Mouse (Mus musculus): ENCODE data around the gene Cadm1.

Gene Cadm1

GRCm38 (mm10) chr9:47548916-47549315, 18.9 kb downstream of the Cadm1 start:
- DNase-seq (ENCODE audit: low spot score in 2 of 2), result no peak

- DNase-seq (ENCODE audit: low spot score in 2 of 2), result no peak
Observed at GRCm38 (mm10) chr9:47552960-47553575, 23.1 kb downstream of the Cadm1 start.

- no peak for DNase-seq (ENCODE audit: low spot score in 2 of 2)
Observed at GRCm38 (mm10) chr9:47560726-47561125, 30.8 kb downstream of the Cadm1 start.

GRCm38 (mm10) chr9:47561596-47561995, 31.6 kb downstream of the Cadm1 start:
- DNase-seq (ENCODE audit: low spot score in 2 of 2), result no peak

GRCm38 (mm10) chr9:47565088-47565487, 35.1 kb downstream of the Cadm1 start:
- DNase-seq (ENCODE audit: low spot score in 2 of 2), result no peak

GRCm38 (mm10) chr9:47567873-47568272, 37.9 kb downstream of the Cadm1 start:
- DNase-seq (ENCODE audit: low spot score in 2 of 2), result no peak

GRCm38 (mm10) chr9:47570184-47570583, 40.2 kb downstream of the Cadm1 start:
- DNase-seq (ENCODE audit: low spot score in 2 of 2), result no peak

GRCm38 (mm10) chr9:47571461-47571860, 41.5 kb downstream of the Cadm1 start:
- DNase-seq (ENCODE audit: low spot score in 2 of 2), result no peak

GRCm38 (mm10) chr9:47572132-47572531, 42.2 kb downstream of the Cadm1 start:
- no peak for DNase-seq (ENCODE audit: low spot score in 2 of 2)

GRCm38 (mm10) chr9:47573456-47573855, 43.5 kb downstream of the Cadm1 start:
- no peak for DNase-seq (ENCODE audit: low spot score in 2 of 2)

GRCm38 (mm10) chr9:47574710-47575414, 44.9 kb downstream of the Cadm1 start:
- no peak for DNase-seq (ENCODE audit: low spot score in 2 of 2)

GRCm38 (mm10) chr9:47575764-47576163, 45.8 kb downstream of the Cadm1 start:
- no peak for DNase-seq (ENCODE audit: low spot score in 2 of 2)

- DNase-seq (ENCODE audit: low spot score in 2 of 2), result peak in 1 of 2 experiments; percentile 11
Observed at GRCm38 (mm10) chr9:47579464-47579863, 49.5 kb downstream of the Cadm1 start.

- DNase-seq (ENCODE audit: low spot score in 2 of 2), result no peak
Observed at GRCm38 (mm10) chr9:47581576-47582365, 51.8 kb downstream of the Cadm1 start.

GRCm38 (mm10) chr9:47583241-47583640, 53.3 kb downstream of the Cadm1 start:
- no peak for DNase-seq (ENCODE audit: low spot score in 2 of 2)

GRCm38 (mm10) chr9:47586176-47586575, 56.2 kb downstream of the Cadm1 start:
- no peak for DNase-seq (ENCODE audit: low spot score in 2 of 2)

- DNase-seq (ENCODE audit: low spot score in 2 of 2), result no peak
Observed at GRCm38 (mm10) chr9:47586839-47587238, 56.9 kb downstream of the Cadm1 start.

- DNase-seq (ENCODE audit: low spot score in 2 of 2), result no peak
Observed at GRCm38 (mm10) chr9:47587577-47588194, 57.7 kb downstream of the Cadm1 start.

GRCm38 (mm10) chr9:47589832-47590231, 59.9 kb downstream of the Cadm1 start:
- no peak for DNase-seq (ENCODE audit: low spot score in 2 of 2)

GRCm38 (mm10) chr9:47601541-47601940, 71.6 kb downstream of the Cadm1 start:
- no peak for DNase-seq (ENCODE audit: low spot score in 2 of 2)

GRCm38 (mm10) chr9:47603971-47604370, 74.0 kb downstream of the Cadm1 start:
- no peak for DNase-seq (ENCODE audit: low spot score in 2 of 2)

GRCm38 (mm10) chr9:47605628-47606027, 75.7 kb downstream of the Cadm1 start:
- DNase-seq (ENCODE audit: low spot score in 2 of 2), result no peak
